Mouse (Mus musculus) forebrain, postnatal 0 days (tissue): Measurements from ENCODE around the gene Hivep3. TPM values are rescaled to one million over a fixed set of nuclear protein-coding genes. Genes with fewer than 3 reads are reported as not detected.

ENCODE experiments used
- ATAC-seq: fragments of 200-750 bp; cut with Nextera tagmentation; 2 replicates; pipeline ENCODE4 v1.8.0; 2017; ENCODE audit warnings: mild to moderate bottlenecking, moderate library complexity
- DNase-seq: peaks from one replicate; pipeline ENCODE4 v3.0.0-alpha.2; 2015
- H3K27ac ChIP-seq: fragments of 300-500 bp; sonication (generic); 2 replicates; pipeline ENCODE4 v1.5.1; 2014; ENCODE audit warnings: low read depth, mild to moderate bottlenecking, antibody characterized with exemption, low read length, moderate library complexity, mixed read lengths
- H3K27me3 ChIP-seq: fragments of 300-500 bp; sonication (generic); 2 replicates; pipeline ENCODE4 v1.6.1; 2014; ENCODE audit warnings: mild to moderate bottlenecking, low read length, mixed read lengths; ENCODE audit not compliant: insufficient read depth
- H3K36me3 ChIP-seq: fragments of 300-500 bp; sonication (generic); 2 replicates; pipeline ENCODE4 v1.6.1; 2014; ENCODE audit warnings: mild to moderate bottlenecking, moderate library complexity; ENCODE audit not compliant: insufficient read depth
- H3K4me1 ChIP-seq: fragments of 300-500 bp; sonication (generic); 2 replicates; pipeline ENCODE4 v1.6.1; 2014; ENCODE audit warnings: antibody characterized with exemption; ENCODE audit not compliant: insufficient read depth
- H3K4me2 ChIP-seq: fragments of 300-500 bp; sonication (generic); 2 replicates; pipeline ENCODE4 v1.6.1; 2014; ENCODE audit warnings: low read depth, mild to moderate bottlenecking, moderate library complexity
- H3K4me3 ChIP-seq: fragments of 300-500 bp; sonication (generic); 2 replicates; pipeline ENCODE4 v1.5.1; 2014; ENCODE audit warnings: low read depth, low read length, mixed read lengths
- H3K9ac ChIP-seq: fragments of 300-500 bp; sonication (generic); 2 replicates; pipeline ENCODE4 v1.6.1; 2014; ENCODE audit warnings: mild to moderate bottlenecking
- H3K9me3 ChIP-seq: fragments of 300-500 bp; sonication (generic); 2 replicates; pipeline ENCODE4 v1.6.1; 2016; ENCODE audit warnings: low read length
- CTCF ChIP-seq: sonication (generic); IDR thresholded peaks from 2 replicates; pipeline ENCODE4 v1.5.1; 2016; ENCODE audit warnings: antibody characterized with exemption, control low read depth, low read depth
- WGBS: fragments of 180-500 bp; shearing (Covaris S2); extraction: QIAGEN DNeasy Blood & Tissue Kit; methylation state at CpG from one replicate; pipeline ENCODE4 v1.1.7; 2014; 5-methylcytosine and 5-hydroxymethylcytosine counted together
- polyA plus RNA-seq: library from polyadenylated mRNA; unstranded; fragments of >200 nt; fragmentation: Nextera tagmentation; extraction: Ambion mirVana; gene quantifications from 2 replicates; pipeline ENCODE4 v1.2.1, GENCODE M21; 2015
- total RNA-seq: library from RNA; depleted of rRNA; stranded (reverse); fragments of >200 nt; gene quantifications from 2 replicates; pipeline ENCODE4 v1.2.3, GENCODE M21; 2014

Hivep3 gene
- total and polyA plus RNA-seq, 2 experiments from 2014 or later, result 16.9 to 21.3 TPM

GRCm38 (mm10) chr4:119973729-119974605, 240.4 kb downstream of the Hivep3 start:
- Histone ChIP-seq H3K36me3 (no peaks in the 10 kb centered on the region), H3K4me2 (no peak overlapping the region), H3K9ac (no peak overlapping the region), H3K4me1 (peaks cover 19% of the 10 kb centered on the region), H3K27ac (no peak overlapping the region), H3K9me3 (no peaks in the 10 kb centered on the region), H3K27me3 (no peaks in the 10 kb centered on the region), H3K4me3 (no peak overlapping the region)
- TF ChIP-seq CTCF, result no peak
- WGBS, result 74% methylated on average over 9 of the region's 9 CpGs
- no peak for DNase-seq
- no peak for ATAC-seq

DNA sequence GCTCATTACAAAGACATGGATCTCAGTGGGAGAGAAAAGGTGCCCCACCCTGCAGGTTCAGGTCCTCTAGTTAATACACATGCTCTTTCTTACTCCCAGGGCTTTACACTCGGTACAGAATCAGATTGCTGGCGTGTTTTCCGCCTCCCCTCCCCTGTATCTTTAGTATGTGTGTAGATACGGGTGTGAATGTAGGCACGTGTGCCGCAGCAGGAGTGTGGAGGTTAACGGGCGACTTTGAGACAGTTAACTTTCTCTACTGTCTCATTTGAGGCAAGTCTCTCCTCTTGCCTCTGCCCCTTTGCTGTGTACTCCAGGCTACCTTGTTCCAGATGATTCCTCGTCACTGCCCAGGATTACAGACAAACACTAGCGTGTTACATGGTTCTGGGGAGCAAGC, 241.7 kb downstream of the Hivep3 start:
- no peak for TF ChIP-seq CTCF
- peaks cover 6% of the 10 kb centered on the region for H3K4me1 ChIP-seq
- H3K27me3 ChIP-seq, result no peaks in the 10 kb centered on the region
- no peak overlapping the region for H3K4me2 ChIP-seq
- ATAC-seq (no peak), DNase-seq (no peak)
- no peak overlapping the region for H3K4me3 ChIP-seq
- H3K9ac ChIP-seq, result no peak overlapping the region
- 82% methylated on average over 10 of the region's 10 CpGs for WGBS
- no peaks in the 10 kb centered on the region for H3K36me3 ChIP-seq
- no peaks in the 10 kb centered on the region for H3K9me3 ChIP-seq
- H3K27ac ChIP-seq, result no peak overlapping the region

DNA sequence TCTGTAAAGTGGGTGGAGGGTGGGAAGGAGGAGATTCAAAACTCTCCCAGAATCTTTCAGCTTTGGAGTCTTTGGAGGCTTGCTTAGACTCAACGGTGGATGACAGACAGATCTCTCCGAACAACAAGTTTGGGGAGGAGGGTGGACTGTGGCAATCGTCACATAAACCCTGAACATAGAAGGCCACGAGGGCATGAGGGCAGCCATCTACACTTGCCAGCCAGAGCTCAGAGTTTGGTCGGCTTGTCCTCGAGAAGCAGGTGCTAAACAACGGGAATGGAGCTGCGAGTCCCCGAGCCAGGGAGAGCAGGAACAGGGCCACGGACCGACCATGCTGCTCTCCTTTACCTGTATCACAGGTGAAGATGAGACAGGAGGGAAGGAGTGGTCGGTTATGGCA, 242.2 kb downstream of the Hivep3 start:
- WGBS, result 79% methylated on average over 12 of the region's 12 CpGs
- H3K9ac ChIP-seq, result no peak overlapping the region
- H3K9me3 ChIP-seq, result no peaks in the 10 kb centered on the region

DNA sequence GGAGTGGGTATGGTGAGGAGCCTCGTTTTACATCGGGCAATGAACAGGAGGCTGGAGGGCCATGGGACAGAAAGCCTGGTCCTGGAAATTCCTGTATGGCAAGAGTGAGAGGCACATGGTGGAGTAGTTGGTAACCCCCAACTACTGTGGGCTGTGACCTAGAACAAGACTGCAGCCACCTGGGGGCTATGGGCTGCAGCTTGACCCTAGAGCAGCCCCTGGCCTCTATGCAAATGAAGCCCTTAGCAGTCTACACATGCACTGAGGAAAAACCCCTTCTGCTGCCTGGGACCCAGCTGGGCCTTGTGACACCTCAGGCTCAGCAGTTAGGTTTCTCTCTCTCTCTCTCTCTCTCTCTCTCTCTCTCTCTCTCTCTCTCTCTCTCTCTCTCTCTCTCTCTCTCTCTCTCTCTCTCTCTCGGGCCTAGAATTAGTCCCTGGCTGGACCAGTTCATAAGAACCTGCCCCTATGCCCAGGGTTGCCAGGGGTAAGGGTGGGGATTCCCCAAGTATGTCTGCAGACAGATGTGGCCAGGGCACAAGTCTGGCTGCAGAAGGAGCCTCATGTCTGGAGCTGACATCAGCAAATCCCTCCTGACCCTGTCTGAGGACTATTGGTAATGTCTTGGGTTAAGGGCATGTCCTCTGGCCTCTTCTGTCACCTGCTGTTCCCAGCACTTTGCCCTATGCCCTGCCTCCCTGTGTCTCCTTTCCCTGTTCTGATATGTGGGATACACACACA, 243.0 kb downstream of the Hivep3 start:
- no peak overlapping the region for H3K27ac ChIP-seq
- no peaks in the 10 kb centered on the region for H3K36me3 ChIP-seq
- no peak overlapping the region for H3K9ac ChIP-seq
- no peak overlapping the region for H3K4me3 ChIP-seq
- H3K4me2 ChIP-seq, result no peak overlapping the region
- WGBS, result 27% methylated on average over 2 of the region's 3 CpGs
- H3K4me1 ChIP-seq, result no peaks in the 10 kb centered on the region; the same call in 1 of the 2 replicates
- H3K9me3 ChIP-seq, result no peaks in the 10 kb centered on the region
- H3K27me3 ChIP-seq, result no peaks in the 10 kb centered on the region
- ATAC-seq (0 out of 2 replicates have a peak, but pooled peaks have one; percentile 24), DNase-seq (no peak)
- TF ChIP-seq CTCF, result no peak

More for the DNA sequence above, 242.2 kb downstream of the Hivep3 start:
- ATAC-seq (no peak), DNase-seq (no peak)
- Histone ChIP-seq H3K4me3 (no peak overlapping the region), H3K4me2 (no peak overlapping the region), H3K36me3 (no peaks in the 10 kb centered on the region), H3K4me1 (peaks cover under 1% of the 10 kb centered on the region), H3K27me3 (no peaks in the 10 kb centered on the region), H3K27ac (no peak overlapping the region)
- no peak for TF ChIP-seq CTCF

DNA sequence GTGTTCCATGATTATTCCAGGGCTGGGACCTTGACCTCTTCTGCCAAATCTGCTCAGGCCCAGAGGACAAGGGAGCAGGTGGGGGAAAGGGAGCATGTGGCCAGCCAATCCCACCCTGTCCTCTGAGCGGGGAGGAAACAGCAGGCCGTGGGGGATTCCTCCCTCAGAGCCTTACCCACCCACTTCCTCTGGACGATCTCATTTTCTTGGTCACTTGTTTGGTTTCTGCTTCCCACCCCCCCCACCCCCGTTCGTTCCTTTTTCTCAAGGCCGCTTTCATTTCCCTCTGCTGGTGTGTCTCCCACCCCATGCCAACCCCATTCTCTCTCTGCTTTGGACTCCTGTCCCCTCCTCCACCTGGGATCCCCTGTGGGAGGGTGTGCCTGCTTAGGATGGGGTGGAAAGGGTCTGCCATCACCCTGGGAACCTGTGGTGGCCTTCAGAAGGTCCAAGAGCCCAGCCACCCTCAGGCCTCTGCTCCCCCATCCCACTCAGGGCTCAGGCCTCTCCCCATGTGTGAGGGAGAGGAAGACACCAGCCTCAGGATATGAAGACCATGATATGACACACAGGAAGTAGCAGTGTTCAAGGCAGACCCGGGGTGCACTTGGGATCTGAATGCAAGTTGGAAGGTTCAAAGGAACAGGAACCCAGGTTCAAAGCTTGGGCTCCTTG, 244.4 kb downstream of the Hivep3 start:
- H3K27me3 ChIP-seq, result no peaks in the 10 kb centered on the region
- H3K4me3 ChIP-seq, result no peak overlapping the region
- no peak overlapping the region for H3K4me2 ChIP-seq
- DNase-seq (no peak), ATAC-seq (no peak)
- TF ChIP-seq CTCF, result no peak
- no peaks in the 10 kb centered on the region for H3K36me3 ChIP-seq
- no peak overlapping the region for H3K9ac ChIP-seq
- H3K9me3 ChIP-seq, result no peaks in the 10 kb centered on the region
- no peaks in the 10 kb centered on the region for H3K4me1 ChIP-seq
- no peak overlapping the region for H3K27ac ChIP-seq
- 80% methylated on average over 7 of the region's 7 CpGs for WGBS

- Histone ChIP-seq H3K4me1 (no peaks in the 10 kb centered on the region), H3K9me3 (no peaks in the 10 kb centered on the region), H3K27ac (no peak overlapping the region), H3K4me3 (no peak overlapping the region), H3K9ac (no peak overlapping the region), H3K36me3 (no peaks in the 10 kb centered on the region), H3K4me2 (no peak overlapping the region), H3K27me3 (no peaks in the 10 kb centered on the region)
- no peak for TF ChIP-seq CTCF
- ATAC-seq, result no peak
- whole genome bisulfite sequencing, result 79% methylated on average over 5 of the region's 5 CpGs
- no peak for DNase-seq
Measured at GRCm38 (mm10) chr4:119979238-119979829, 245.8 kb downstream of the Hivep3 start.
